Mouse (Mus musculus) MEL (cell line): Measurements from ENCODE around the gene Xrcc1. TPM values are rescaled to one million over a fixed set of nuclear protein-coding genes. Genes with fewer than 3 reads are reported as not detected.

ENCODE experiments used
- DNase-seq: peaks from one replicate; pipeline ENCODE4 v3.0.0; 2011; ENCODE audit warnings: low read depth, low spot score
- H3K27ac ChIP-seq: 2 replicates; pipeline ENCODE4 v1.5.1; 2012; ENCODE audit warnings: low read depth, mild to moderate bottlenecking, control low read depth, low read length, moderate library complexity; ENCODE audit not compliant: control insufficient read depth
- H3K27me3 ChIP-seq, 2 experiments: fragments of 150-350 bp in 1 of 2; sonication (generic) in 1 of 2; 2 replicates each; pipeline ENCODE4 v1.6.1; 2012; ENCODE audit warnings: low read length in 2 of 2, mild to moderate bottlenecking in 2 of 2, improper control_type of control experiment in 1 of 2, moderate library complexity in 1 of 2; ENCODE audit not compliant: insufficient read depth in 2 of 2, control insufficient read depth in 1 of 2
- H3K36me3 ChIP-seq, 2 experiments: 2 replicates each; pipeline ENCODE4 v1.6.1; 2012 to 2014; ENCODE audit warnings: low read length in 2 of 2, improper control_type of control experiment in 1 of 2, inconsistent platforms in 1 of 2, mild to moderate bottlenecking in 1 of 2; ENCODE audit not compliant: insufficient read depth in 2 of 2, control insufficient read depth in 1 of 2
- H3K4me1 ChIP-seq, 2 experiments: fragments of 150-350 bp in 1 of 2; sonication (generic) in 1 of 2; 2 replicates each; pipeline ENCODE4 v1.6.1; 2012; ENCODE audit warnings: low read length in 2 of 2, improper control_type of control experiment in 1 of 2, mild to moderate bottlenecking in 1 of 2; ENCODE audit not compliant: insufficient read depth in 2 of 2, control insufficient read depth in 1 of 2
- H3K4me3 ChIP-seq, 2 experiments: fragments of 150-350 bp in 1 of 2; sonication (generic) in 1 of 2; 2 replicates each; pipeline ENCODE4 v1.5.1; 2012; ENCODE audit warnings: low read depth in 2 of 2, low read length in 2 of 2, mild to moderate bottlenecking in 2 of 2, moderate library complexity in 2 of 2, control low read depth in 1 of 2, improper control_type of control experiment in 1 of 2; ENCODE audit not compliant: control insufficient read depth in 1 of 2, insufficient read depth in 1 of 2
- H3K79me2 ChIP-seq: 2 replicates; pipeline ENCODE4 v1.6.1; 2012; ENCODE audit warnings: mild to moderate bottlenecking, low read length, moderate library complexity; ENCODE audit not compliant: control insufficient read depth, poor library complexity, insufficient read depth
- H3K9ac ChIP-seq: 2 replicates; pipeline ENCODE4 v1.6.1; 2012; ENCODE audit warnings: low read depth, mild to moderate bottlenecking, control low read depth, low read length, moderate library complexity; ENCODE audit not compliant: control insufficient read depth, poor library complexity, severe bottlenecking
- H3K9me3 ChIP-seq: fragments of 150-350 bp; sonication (generic); replicated peaks from 2 replicates; pipeline ENCODE4 v1.6.1; 2012; ENCODE audit warnings: mild to moderate bottlenecking, low read length, improper control_type of control experiment, moderate library complexity; ENCODE audit not compliant: insufficient read depth
- CHD2 ChIP-seq: IDR thresholded peaks from 2 replicates; pipeline ENCODE4 v1.6.1; 2011; ENCODE audit warnings: low read length, improper control_type of control experiment
- E2F4 ChIP-seq: IDR thresholded peaks from 2 replicates; pipeline ENCODE4 v1.6.1; 2011; ENCODE audit warnings: low read depth, low read length, improper control_type of control experiment, borderline replicate concordance
- ELF1 ChIP-seq: IDR thresholded peaks from 2 replicates; pipeline ENCODE4 v1.6.1; 2014; ENCODE audit warnings: low read depth, mild to moderate bottlenecking, inconsistent platforms, low read length, improper control_type of control experiment, moderate library complexity
- GABPA ChIP-seq: IDR thresholded peaks from 2 replicates; pipeline ENCODE4 v1.6.1; 2012; ENCODE audit warnings: low read depth, mild to moderate bottlenecking, inconsistent platforms, low read length, improper control_type of control experiment, moderate library complexity
- GATA1 ChIP-seq: IDR thresholded peaks from 2 replicates; pipeline ENCODE4 v1.6.1; 2011; ENCODE audit warnings: low read depth, low read length, improper control_type of control experiment
- KAT2A ChIP-seq: conservative IDR thresholded peaks from 2 replicates; pipeline ENCODE4 v1.6.1; 2012; ENCODE audit warnings: low read depth, low read length, improper control_type of control experiment, inconsistent platforms
- MAFK ChIP-seq: IDR thresholded peaks from 2 replicates; pipeline ENCODE4 v1.6.1; 2011; ENCODE audit warnings: low read depth, mild to moderate bottlenecking, low read length, improper control_type of control experiment, borderline replicate concordance
- MAZ ChIP-seq: IDR thresholded peaks from 2 replicates; pipeline ENCODE4 v1.6.1; 2012; ENCODE audit warnings: low read depth, mild to moderate bottlenecking, inconsistent platforms, low read length, improper control_type of control experiment
- MXI1 ChIP-seq: IDR thresholded peaks from 2 replicates; pipeline ENCODE4 v1.6.1; 2011; ENCODE audit warnings: mild to moderate bottlenecking, low read depth, low read length, improper control_type of control experiment
- NELFE ChIP-seq: IDR thresholded peaks from 2 replicates; pipeline ENCODE4 v1.6.1; 2011; ENCODE audit warnings: low read depth, low read length, improper control_type of control experiment
- POLR2AphosphoS5 ChIP-seq: IDR thresholded peaks from 2 replicates; pipeline ENCODE4 v1.6.1; 2012; ENCODE audit warnings: low read depth, borderline replicate concordance, mild to moderate bottlenecking, inconsistent platforms, low read length, moderate library complexity, mixed read lengths
- RAD21 ChIP-seq: IDR thresholded peaks from 2 replicates; pipeline ENCODE4 v1.6.1; 2011; ENCODE audit warnings: mild to moderate bottlenecking, low read depth, low read length, improper control_type of control experiment
- RCOR1 ChIP-seq: IDR thresholded peaks from 2 replicates; pipeline ENCODE4 v1.6.1; 2012; ENCODE audit warnings: low read depth, mild to moderate bottlenecking, inconsistent platforms, low read length, improper control_type of control experiment
- SIN3A ChIP-seq: IDR thresholded peaks from 2 replicates; pipeline ENCODE4 v1.6.1; 2012; ENCODE audit warnings: low read length, improper control_type of control experiment, inconsistent platforms
- SMC3 ChIP-seq: IDR thresholded peaks from 2 replicates; pipeline ENCODE4 v1.6.1; 2011; ENCODE audit warnings: low read depth, low read length, improper control_type of control experiment
- TAL1 ChIP-seq: IDR thresholded peaks from 2 replicates; pipeline ENCODE4 v1.6.1; 2012; ENCODE audit warnings: mild to moderate bottlenecking, inconsistent platforms, low read length, moderate library complexity, mixed read lengths
- TBP ChIP-seq: IDR thresholded peaks from 2 replicates; pipeline ENCODE4 v1.8.0; 2011; ENCODE audit warnings: low read depth, low read length, improper control_type of control experiment
- UBTF ChIP-seq: IDR thresholded peaks from 2 replicates; pipeline ENCODE4 v1.6.1; 2012; ENCODE audit warnings: low read depth, mild to moderate bottlenecking, inconsistent platforms, low read length, improper control_type of control experiment, moderate library complexity, borderline replicate concordance; ENCODE audit not compliant: insufficient read depth
- USF1 ChIP-seq: IDR thresholded peaks from 2 replicates; pipeline ENCODE4 v1.6.1; 2014; ENCODE audit warnings: low read depth, mild to moderate bottlenecking, inconsistent platforms, low read length, improper control_type of control experiment, moderate library complexity
- ZKSCAN1 ChIP-seq: IDR thresholded peaks from 2 replicates; pipeline ENCODE4 v1.6.1; 2012; ENCODE audit warnings: low read depth, mild to moderate bottlenecking, inconsistent platforms, low read length, improper control_type of control experiment, moderate library complexity
- ZMIZ1 ChIP-seq: IDR thresholded peaks from 2 replicates; pipeline ENCODE4 v1.6.1; 2012; ENCODE audit warnings: low read depth, mild to moderate bottlenecking, inconsistent platforms, low read length, improper control_type of control experiment, moderate library complexity
- ZNF384 ChIP-seq: IDR thresholded peaks from 2 replicates; pipeline ENCODE4 v1.6.1; 2012; ENCODE audit warnings: low read depth, mild to moderate bottlenecking, inconsistent platforms, low read length, improper control_type of control experiment
- polyA plus RNA-seq, 2 experiments: library from polyadenylated mRNA; stranded (reverse) in 1 of 2; unstranded in 1 of 2; fragments of >175 nt in 1 of 2; fragments of >200 nt in 1 of 2; gene quantifications; 2 replicates each; pipeline versions ENCODE4 v1.2.1 to v1.2.4; 2012; ENCODE audit warnings: low replicate concordance in 2 of 2, low read depth in 1 of 2; ENCODE audit not compliant: insufficient read length in 2 of 2, insufficient read depth in 1 of 2, missing spikeins in 1 of 2
- total RNA-seq: library from RNA; depleted of rRNA; stranded (reverse); fragments of 300-350 nt; gene quantifications from 2 replicates; pipeline ENCODE4 v1.2.3, GENCODE M21; 2012

Gene Xrcc1
- total and polyA plus RNA-seq, 3 experiments: 97.4 to 574 (median 101) TPM

DNA sequence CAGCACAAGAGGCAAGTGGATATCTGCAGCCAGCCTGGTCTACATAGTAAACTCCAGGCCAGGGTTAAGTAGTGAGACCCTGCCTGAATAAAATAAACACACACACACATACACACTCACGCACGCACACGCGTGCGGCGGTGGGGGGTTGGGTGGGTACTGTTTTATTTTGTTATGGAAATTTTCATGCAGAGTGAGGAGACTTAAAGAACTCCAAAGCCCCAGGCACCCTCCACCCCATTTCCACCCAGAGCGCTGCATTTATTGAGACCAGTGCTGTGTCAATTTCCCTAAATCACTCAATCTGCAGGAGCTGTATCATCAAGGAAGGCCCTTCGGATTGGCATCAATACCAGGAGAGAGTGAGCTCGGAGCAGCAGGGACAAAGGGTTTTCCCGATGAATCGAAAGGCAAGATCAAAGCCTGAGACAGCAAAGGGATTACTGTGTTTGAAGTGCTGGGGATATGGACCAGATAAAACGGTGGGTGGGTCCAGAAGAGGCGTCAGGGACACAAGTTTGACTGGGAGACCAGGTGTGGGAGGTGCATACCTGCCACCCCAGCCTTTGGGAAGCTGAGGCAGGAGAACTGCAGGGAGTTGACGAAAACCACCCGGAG, 40.5 kb upstream of the Xrcc1 start:
- Histone ChIP-seq H3K9ac (no peak overlapping the region), H3K4me1 (peaks cover 0 to 2% of the 10 kb centered on the region in 2 experiments; a peak in 1 of 4 replicates), H3K9me3 (no peaks in the 10 kb centered on the region), H3K27ac (no peak overlapping the region), H3K4me3 (no peak overlapping the region), H3K27me3 (no peaks in the 10 kb centered on the region), H3K79me2 (peaks cover 11% of the 10 kb centered on the region), H3K36me3 (peaks cover 0 to 4% of the 10 kb centered on the region in 2 experiments; a peak in 1 of 4 replicates)
- no peak for DNase-seq
- no peak for TF ChIP-seq MAZ
- TF ChIP-seq ZKSCAN1: no peak
- TF ChIP-seq UBTF: no peak
- no peak for TF ChIP-seq CHD2
- TF ChIP-seq ZMIZ1: no peak
- TF ChIP-seq NELFE: no peak
- no peak for TF ChIP-seq SMC3
- no peak for TF ChIP-seq POLR2AphosphoS5
- TF ChIP-seq SIN3A: no peak
- no peak for TF ChIP-seq ZNF384

DNA sequence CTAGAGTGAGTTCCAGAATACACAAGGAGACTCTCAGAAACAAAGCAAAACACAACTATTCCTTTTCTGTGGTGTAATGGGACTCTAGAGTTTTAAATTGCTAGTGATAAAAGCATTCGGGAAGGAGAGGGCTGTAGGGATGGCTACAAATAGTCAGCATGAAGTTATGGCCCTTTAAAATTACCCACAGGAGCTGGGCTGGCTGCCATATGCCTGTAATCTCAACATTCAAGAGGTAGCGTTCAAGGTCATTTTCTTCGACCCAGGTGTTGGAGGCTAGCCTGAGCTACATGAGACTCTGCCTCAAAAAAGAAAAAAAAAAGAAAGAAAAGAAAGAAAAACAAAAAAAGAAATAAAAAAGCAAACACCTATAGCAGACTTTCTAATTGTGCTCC, 40.0 kb upstream of the Xrcc1 start:
- H3K36me3 ChIP-seq: peaks cover 0 to 5% of the 10 kb centered on the region in 2 experiments; a peak in 1 of 4 replicates
- no peaks in the 10 kb centered on the region for H3K27me3 ChIP-seq
- H3K9me3 ChIP-seq: no peaks in the 10 kb centered on the region
- peaks cover 2 to 3% of the 10 kb centered on the region in 2 experiments; a peak in 2 of 4 replicates for H3K4me1 ChIP-seq
- peaks cover 11% of the 10 kb centered on the region for H3K79me2 ChIP-seq
- peak overlapping the region in 1 of 2 experiments; percentile 74; a peak in 3 of 4 replicates for H3K4me3 ChIP-seq
- no peak overlapping the region; the same call in 1 of the 2 replicates for H3K27ac ChIP-seq
- peak; percentile 33 for DNase-seq
- TF ChIP-seq GABPA: no peak
- no peak for TF ChIP-seq TBP
- no peak for TF ChIP-seq RAD21
- no peak for TF ChIP-seq ELF1
- TF ChIP-seq TAL1: no peak
- no peak for TF ChIP-seq MXI1
- TF ChIP-seq RCOR1: no peak
- TF ChIP-seq MAFK: no peak
- no peak for TF ChIP-seq ZKSCAN1
- no peak for TF ChIP-seq E2F4
- TF ChIP-seq USF1: no peak
- TF ChIP-seq GATA1: no peak
- no peak for TF ChIP-seq POLR2AphosphoS5
- no peak for TF ChIP-seq MAZ
- no peak for TF ChIP-seq UBTF
- TF ChIP-seq KAT2A: no peak
- TF ChIP-seq SIN3A: no peak
- TF ChIP-seq, all 39 proteins: peak for 0
- H3K9ac ChIP-seq: no peak overlapping the region
